Mouse (Mus musculus): ENCODE results near the gene Crebl2.

Crebl2 gene

DNA sequence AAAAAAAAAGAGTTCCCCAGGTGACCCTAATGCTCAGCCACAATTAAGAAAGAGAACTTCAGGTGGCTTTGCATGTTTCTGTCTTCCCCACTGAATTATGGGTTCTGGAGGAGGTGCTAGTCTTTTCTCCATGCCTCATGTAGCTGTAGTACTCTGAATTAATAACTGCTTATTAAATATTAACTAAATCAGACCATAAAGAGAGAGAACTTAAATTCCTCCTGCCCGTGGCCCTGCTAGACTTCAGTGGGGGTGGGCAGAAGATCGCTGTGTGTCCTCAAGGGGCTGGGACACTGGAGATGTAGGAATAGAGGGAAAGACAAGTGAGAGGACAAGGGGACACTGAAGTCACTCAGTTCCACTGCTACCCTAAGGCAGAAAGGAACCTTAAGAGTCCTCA, 42.3 kb downstream of the Crebl2 start:
- no peak for DNase-seq (ENCODE audit: low spot score in 2 of 2)

DNA sequence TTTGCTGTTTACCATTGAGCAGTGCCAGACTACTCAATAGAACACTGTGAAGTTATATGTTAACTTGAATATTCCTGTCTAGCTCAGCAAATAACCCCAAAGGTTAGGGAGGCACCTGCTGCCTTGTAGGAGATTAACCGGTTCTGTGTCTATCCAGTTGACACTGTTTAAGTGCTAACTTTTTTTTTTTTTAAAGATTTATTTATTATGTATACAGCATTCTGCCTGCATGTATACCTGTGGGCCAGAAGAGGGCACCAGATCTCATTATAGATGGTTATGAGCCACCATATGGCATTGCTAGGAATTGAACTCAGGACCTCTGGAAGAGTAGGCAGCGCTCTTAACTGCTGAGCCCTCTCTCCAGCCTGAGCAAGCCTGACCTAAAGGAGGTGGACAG, 43.1 kb downstream of the Crebl2 start:
- DNase-seq (ENCODE audit: low spot score in 2 of 2) = no peak

DNA sequence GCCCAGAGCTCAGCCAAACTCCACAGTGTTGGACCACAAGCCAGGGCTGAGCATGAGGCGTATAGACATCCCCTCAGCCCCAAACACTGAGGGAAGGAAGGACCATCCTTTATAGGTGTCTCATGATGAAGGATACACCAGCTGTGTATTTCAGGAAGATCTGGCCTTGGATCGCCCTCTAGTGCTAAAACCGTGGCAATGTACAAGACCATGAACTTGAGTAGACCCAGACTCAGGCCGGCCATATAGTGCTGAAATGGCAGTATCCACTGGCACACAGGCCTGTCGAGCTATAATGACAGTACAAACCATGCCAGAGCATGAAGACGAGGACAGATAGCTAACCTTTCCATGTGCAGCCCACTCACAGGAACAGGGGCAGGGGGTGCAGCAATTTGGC, 46.8 kb downstream of the Crebl2 start:
- no peak for DNase-seq (ENCODE audit: low spot score in 2 of 2)

DNA sequence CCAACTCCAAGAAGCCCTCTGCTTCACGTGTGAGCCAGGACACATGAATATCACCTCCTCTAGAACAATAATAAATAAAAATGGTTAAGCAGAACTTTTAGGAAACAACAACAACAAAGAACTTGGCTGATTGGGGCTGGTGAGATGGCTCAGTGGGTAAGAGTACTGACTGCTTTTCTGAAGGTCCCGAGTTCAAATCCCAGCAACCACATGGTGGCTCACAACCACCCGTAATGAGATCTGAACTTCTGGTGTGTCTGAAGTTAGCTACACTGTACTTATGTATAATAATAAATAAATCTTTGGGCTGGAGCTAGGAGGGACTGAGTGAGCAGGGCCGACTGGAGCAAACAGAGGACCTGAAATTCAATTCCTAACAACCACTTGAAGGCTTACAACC, 47.3 kb downstream of the Crebl2 start:
- DNase-seq (ENCODE audit: low spot score in 2 of 2) = no peak

DNA sequence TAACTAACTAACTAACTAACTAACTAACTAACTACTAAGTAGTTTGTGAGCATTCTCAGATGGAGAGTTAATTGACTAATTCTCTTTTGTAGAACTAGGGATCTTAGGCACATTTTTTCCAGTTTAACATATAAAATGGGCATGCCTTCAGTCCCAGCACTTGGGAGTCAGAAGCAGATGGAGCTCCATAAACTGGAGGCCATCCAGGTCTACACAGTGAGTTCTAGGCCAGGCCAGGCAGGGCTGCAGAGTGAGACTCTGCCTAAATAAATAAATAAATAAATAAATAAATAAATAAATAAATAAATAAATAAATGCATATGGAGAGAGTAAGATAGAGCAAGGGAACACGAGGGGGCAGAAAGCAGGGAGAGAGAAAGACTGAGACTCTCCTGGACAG, 47.9 kb downstream of the Crebl2 start:
- no peak for DNase-seq (ENCODE audit: low spot score in 2 of 2)

DNA sequence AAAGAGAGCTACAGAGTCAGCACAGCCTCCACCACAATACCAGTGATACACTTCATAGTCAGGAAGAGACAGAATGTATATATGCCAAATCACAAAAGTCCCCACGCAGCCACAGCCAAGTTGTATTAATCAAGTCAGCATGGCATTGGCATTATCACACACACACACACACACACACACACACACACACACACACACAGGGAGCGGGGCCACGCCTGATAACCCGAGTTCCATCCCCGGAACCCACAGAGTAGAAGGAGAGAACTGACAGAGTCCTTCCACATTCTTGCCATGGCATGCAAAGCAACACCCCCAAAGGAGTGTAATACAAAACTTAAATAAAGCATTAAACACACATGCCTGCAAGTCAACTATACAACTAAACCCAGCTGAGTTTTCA, 49.6 kb downstream of the Crebl2 start:
- DNase-seq (ENCODE audit: low spot score in 2 of 2) = no peak

DNA sequence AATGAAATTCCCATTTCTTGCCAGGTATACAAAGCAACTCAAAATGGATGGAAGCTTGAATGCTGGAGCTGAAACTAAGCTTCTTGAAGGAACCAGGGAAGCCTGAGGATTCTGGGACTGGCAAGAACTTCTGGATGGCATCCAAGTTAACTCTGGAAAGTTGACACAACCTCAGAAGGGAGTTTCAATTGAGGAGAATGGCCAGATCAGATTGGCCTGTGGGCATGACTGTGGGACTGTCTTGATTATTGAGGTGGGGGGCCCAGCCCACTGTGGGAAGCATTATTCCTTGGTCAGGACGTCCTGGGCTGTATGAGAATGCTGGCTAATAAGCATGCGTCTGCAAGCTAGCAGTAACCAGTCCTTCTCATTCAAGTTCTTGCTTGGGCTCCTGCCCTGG, 50.1 kb downstream of the Crebl2 start:
- DNase-seq (ENCODE audit: low spot score in 2 of 2) = no peak

DNA sequence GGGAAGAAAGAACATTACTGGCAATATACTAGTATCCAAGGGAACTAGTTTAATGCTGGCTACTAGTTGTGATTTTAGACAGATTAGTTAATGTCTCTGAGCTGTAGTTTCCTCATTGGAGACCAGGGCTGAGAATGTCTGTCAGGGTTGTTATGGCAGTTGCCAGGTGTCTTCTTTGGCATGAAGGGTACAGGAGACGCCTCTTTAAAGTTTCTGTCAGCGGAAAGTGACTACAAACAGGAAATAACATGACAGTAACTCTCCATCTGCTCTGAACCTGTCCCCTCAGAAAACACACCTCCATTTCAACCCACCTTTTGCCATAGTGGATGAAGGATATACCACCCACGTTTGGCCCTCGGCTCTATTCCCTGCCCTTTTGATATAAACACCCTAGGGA, 53.7 kb downstream of the Crebl2 start:
- DNase-seq (ENCODE audit: low spot score in 2 of 2) = no peak

DNA sequence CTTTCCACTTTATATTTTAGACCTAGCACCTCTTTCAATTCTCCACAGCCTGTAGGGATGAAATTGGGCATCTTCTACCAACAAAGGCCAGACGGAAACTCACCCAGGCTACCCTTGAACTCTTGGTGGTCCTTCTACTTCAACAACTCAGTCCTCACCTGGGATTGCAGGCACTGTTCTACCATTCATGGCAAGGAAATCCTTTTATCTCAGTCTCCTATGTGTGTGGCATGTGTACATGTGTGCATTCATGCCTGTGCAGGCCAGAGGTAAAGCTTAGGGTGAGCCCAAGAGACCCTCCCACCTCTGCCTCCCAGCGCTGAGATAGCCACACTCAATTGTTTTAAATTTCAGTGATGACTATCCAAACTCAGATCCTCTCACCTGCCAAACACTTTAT, 55.6 kb downstream of the Crebl2 start:
- no peak for DNase-seq (ENCODE audit: low spot score in 2 of 2)

DNA sequence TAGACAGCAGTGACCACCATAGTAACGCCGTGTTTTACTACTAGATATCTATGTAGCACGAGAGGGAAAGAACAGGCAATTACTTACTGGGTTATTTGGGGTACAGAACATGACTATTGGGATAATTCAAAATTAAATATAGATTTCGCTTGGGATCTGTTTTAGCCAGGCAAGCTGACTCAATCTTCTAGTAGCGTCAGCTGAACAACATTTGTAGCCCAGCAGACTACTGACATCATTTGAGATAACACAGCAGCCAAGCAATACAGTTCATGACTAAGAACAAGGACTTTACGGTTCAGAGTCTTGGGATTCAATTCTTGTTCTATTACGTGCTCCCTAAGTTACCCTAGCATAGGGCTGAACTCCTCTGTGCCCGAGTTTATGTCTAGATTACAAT, 56.5 kb downstream of the Crebl2 start:
- DNase-seq (ENCODE audit: low spot score in 2 of 2) = no peak

DNA sequence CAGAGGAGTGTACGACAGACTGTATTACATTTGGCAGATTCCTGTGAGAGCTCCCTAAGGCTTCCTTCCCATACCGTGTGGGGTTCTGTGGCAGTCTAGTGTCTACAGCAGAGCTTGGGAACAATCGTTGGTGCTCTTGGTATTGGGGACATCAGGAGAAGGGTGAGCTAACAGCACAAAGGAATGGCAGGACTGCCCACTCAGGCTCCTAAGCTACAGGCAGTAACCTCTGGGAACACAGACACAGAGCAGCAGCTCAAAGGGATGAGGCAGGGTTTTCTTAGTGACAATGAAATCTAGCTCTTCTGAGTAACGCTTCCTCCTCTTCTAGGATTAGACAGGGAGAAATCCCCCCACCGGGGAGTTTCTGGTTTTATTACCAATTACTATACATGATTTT, 57.1 kb downstream of the Crebl2 start:
- no peak for DNase-seq (ENCODE audit: low spot score in 2 of 2)

DNA sequence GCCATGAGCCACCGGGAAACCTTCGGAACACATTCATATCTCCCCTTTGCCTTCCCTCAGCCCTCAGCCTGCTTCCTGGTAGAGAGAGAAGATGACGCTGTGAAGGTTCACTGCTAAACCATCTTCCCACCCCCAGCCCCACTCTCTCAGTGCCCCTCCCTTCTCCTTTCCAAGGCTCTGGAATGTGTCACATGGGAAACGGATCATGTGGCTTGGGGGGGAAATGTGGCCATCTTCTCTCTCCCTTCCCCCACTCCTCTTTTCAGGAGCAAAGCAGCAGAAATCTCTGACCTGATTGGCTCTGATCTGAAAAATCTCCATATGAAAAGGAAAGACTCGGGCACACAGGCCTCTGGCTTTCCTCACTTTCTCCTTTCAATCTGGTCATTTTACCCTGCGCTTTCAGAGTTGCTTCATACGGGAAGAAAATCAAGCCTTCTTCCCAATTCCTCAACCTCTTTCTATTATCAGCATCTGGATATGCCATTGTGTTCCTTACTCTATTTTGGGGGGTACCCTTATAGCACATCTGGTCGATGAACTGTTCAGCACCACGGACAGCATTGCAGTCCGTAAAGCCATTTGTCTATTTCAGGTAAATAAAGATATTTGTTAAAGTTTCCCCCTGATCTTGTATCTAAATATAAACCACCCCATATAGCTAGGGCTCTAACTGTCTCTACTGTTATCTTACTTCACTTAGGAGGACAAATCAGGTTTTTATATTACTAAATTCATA, 57.9 kb downstream of the Crebl2 start:
- no peak for DNase-seq (ENCODE audit: low spot score in 2 of 2)

DNA sequence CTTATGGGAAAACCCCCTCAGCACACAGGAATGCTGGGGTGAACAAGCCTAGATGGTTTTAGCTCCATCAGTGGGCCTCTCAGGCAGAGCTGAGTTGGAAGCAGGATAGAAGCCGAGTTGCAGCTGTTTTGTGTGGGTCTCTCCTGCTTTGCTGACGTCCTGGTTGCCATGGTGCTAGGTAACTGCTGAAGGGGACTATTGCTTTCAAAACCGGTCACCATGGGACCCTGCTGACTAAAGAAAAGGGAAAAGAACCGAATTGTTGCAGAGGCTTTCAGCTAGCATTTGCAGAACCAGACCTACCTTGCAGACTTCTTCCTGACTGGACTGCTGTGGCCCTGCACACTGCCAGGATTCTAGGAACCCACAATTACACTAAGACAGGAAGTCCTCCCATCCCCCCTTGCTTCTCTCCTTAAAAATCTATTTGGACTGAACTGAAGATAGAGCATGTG, 58.6 kb downstream of the Crebl2 start:
- DNase-seq (ENCODE audit: low spot score in 2 of 2) = no peak

DNA sequence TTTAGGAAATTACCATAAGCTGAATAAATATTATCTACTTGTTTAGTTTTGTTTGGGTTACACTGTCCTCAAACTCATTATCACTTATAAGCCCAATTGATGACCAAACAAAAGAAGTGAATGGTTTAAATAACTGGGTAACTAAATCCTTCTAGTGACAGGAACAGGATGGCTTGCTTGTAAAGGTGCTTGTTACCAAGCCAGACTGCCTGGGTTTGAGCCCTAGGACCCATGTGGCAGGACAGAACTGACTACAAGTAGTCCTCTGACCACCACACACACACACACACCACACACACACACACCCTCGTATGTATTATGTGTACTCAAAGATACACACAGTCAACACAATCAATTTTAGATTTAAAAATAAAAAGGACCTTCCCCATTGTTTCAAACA, 59.8 kb downstream of the Crebl2 start:
- no peak for DNase-seq (ENCODE audit: low spot score in 2 of 2)

DNA sequence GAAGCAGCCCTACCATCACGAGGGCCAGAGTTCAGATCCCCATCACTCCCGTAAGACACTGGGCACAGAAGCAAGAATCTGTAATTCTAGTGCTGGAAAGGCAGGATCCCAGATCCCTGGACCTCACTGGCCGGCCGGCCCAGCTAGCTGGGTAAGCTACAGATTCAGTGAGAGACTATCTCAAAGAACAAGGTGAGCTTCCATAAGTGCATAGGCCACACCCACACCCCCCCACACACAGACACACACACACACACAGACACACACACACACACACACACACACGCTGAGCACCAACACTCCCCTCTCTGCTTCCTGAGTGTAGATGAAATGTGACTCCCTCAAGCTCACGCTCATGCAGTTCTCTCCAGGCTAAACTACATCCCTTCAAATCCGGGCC, 60.5 kb downstream of the Crebl2 start:
- DNase-seq (ENCODE audit: low spot score in 2 of 2) = no peak

DNA sequence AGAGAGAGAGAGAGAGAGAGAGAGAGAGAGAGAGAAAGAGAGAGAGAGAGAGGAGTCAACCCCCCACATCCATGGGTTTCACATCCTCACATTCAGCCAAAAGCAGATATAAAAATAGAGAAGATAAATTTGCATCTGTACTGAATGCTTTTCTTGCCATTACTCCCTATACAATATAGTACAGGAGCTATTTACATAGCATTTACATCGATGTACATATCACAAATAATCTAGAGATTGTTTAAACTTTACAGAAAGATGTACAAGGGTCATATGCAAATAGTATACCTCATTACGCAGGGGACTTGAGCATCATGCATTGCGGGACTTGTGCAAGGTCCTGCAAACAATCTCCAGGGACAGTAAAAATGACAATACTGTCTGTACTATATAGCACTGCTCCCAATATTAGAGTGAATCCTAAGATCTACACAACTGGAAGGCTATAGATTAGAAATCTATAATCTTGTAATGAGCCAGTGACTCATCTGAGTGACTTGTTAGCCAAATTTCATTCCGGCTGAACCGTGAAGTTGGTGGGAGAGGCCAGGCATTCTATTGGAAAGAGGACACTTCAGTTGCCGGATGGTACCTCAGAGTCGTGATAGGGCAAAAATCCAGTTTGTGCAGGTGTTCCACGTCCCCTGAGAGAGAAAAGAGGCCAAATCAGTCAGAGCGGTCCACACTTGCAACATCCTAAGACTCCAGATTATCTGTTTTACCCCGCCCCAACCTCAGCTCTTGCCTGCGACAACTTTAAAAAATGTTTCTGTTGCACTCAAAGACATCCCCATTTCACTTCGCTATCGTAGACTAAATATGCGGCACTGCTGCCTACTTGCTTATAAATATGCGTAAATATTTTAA, 66.8 kb downstream of the Crebl2 start:
- no peak for DNase-seq (ENCODE audit: low spot score in 2 of 2)

DNA sequence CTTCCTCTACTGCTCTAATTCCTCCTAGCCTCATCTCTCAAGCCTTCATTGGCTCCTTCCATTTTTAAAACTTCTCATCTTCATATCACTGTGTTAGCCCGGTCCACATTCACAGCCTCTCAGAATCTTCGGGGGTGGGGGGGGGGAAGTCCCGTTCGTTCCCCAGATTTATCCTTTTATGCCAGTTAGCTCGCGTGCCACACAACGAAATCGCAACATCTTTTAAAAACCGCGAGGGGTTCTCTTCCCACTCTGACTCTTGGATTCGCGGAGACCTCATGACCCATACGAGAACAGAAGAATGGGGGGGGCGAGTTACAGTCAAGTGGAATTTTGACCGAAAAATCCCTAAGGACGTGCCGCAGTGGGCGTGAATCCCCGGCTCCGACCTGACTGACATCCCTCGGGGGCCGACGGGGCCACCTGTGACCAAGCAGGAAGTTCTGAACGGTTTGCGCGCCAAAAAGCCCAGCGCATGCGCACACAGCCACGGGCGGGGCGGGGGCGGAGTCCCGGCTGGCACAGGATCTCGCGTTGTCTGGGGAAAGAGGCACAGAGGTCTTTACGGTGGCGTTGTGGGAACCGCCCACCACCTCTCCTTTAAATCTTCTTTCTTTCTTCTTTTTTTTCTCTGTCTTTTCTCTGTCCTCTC, 67.6 kb downstream of the Crebl2 start:
- DNase-seq (ENCODE audit: low spot score in 2 of 2) = peak; percentile 98 to 99

DNA sequence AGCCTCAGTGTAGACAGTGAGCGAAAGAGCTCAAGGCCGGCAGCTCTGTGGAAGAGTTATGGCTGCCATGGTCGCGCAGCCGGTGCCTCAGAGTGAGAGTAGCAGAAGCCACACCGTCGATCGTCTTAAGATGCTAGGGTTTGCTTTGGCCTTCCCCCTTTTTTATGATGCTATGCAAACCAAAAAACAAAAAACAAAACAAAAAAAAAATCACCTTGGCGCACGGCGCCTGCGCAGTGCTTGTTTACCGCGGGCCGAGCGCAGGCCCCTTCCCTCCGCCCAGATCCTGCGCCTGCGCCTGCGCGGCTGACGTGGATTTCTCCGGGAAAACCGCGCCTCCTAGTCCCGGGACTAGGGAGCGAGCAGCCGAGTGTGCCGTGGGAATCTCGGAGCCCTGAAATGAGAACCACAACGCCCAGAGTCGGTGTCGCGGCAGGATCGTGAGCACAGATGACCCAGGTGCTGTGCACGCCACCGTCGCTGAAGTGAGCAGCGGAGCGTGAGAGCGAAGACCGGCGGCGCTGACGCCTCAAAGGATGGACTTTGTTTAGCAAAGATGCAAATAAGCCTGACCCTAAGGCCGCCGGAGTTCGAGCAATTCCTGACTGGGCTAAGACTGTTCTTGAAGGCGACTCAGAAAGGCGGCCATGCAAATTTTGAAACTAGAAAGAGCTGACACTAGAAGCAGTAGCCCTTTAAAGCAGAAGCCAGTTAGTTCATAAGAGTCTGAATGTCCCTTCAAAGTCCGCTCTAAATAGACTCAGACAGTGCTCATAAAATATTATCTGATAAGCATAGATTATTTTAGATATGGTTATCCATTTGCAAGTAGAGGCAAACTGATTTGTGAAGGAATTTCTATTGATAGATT, 68.4 kb downstream of the Crebl2 start, which contains the start of gene Gpr19:
TSS of gene Gpr19 (minus strand) at position 484 of the 871 bp plus-strand sequence.
- DNase-seq (ENCODE audit: low spot score in 2 of 2) = peak; percentile 81 to 91

DNA sequence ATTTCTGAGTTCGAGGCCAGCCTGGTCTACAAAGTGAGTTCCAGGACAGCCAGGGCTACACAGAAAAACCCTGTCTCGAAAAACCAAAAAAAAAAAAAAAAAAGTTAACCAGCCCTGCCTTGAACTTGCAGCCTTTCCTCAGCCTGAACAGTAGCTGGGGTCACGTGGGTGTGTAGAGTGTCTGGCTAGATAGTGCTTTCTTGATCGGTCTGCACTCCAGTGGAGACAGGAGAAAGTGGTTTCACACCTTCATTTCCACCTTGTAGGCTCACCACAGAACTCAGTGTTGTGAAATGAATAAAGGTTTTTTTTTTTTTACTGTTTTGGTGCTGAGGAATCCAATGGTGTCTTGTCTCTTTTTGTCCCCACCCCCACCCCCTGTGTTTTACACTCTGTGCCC, 73.4 kb downstream of the Crebl2 start:
- DNase-seq (ENCODE audit: low spot score in 2 of 2) = no peak

DNA sequence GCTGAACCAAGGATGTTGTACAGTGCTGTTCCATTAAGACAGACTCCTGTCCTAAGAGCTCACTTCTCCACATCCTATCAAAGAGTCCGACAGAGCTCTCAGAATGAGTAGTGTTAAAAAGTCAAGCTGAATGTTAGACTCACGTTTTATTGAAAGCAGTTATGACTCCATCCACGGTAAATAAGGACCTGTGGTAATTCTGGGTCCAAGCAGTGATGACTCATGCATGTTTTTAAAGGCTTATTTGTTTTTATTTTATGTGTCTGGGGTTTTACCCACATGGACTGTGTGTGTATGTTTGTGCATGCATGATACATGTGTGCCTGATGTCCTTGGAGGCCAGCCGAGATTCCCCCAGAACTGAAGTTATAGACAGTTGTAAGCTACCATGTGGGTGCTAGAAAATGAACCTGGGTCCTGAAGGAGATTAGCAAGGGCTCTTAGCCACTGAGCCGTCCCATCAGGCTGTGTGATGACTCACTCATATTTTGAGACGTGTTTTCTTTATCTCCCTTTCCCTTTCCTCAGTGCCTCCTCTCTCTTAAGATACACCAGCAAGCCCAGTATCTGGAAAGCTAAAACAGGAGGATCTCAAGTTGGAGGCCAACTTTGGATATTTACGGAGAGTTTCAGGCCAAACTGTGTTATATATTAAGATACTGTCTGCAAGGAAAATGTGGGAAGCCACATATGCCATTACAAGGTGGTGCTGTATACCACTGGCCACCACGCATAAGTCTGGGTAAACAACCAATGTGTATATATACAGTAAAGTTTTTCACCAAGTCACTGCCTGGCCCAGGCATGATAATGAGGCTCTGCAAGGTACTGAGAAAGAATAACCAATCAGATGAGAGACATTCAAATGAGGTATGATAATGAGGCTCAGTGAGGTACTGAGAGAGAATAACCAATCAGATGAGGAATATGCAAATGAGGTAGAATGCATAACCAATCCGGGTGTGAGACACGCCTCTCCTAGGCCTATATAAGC, 74.2 kb downstream of the Crebl2 start:
- DNase-seq (ENCODE audit: low spot score in 2 of 2) = no peak
